Mouse (Mus musculus): ENCODE data around the gene Arl10.
A peak's percentile ranks its signal among the peaks of the same experiment; 100 is the strongest.

Arl10 gene

DNA sequence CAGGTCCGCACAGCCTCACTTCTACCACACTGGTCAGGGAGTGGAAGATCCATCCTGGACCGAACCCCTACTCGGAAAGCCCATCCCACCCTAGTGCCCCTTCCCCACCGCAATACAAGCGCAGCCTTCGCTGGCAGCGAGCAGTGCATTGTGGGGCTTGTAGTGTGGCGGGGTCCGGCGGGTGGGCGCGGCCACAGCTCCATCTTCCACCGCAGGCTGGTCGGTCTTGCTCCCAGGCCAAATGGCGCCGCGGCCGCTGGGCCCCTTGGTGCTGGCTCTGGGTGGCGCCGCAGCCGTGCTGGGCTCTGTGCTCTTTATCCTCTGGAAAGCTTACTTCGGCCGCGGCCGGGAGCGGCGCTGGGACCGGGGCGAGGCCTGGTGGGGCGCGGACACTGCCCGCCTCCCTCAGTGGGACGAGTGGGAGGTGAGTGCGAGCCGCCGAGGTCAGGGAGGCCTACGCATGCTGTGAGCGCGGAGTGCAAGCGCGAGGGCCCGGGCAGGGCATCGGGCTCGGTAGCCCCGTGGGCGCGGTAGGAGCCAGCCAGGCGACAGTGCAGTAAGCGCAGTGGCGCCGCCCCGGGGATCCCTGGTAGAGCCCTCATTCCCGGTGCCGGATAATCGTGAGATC, at the start of gene Arl10:
Arl10 (plus strand) TSS at position 162 of the 628 bp plus-strand sequence.
- no peak for DNase-seq (ENCODE audit: low read depth, low spot score)

- no peak for DNase-seq (ENCODE audit: low read depth, low spot score)
Observed at GRCm38 (mm10) chr13:54527140-54527539, 47.7 kb upstream of the Arl10 start.

GRCm38 (mm10) chr13:54532134-54532533, 42.7 kb upstream of the Arl10 start:
- no peak for DNase-seq (ENCODE audit: low read depth, low spot score)

GRCm38 (mm10) chr13:54548036-54548435, 26.8 kb upstream of the Arl10 start:
- no peak for DNase-seq (ENCODE audit: low read depth, low spot score)

- DNase-seq (ENCODE audit: low read depth, low spot score) = no peak
Observed at GRCm38 (mm10) chr13:54556176-54556575, 18.6 kb upstream of the Arl10 start.

GRCm38 (mm10) chr13:54556796-54557195, 18.0 kb upstream of the Arl10 start:
- DNase-seq (ENCODE audit: low read depth, low spot score) = peak; percentile 89

DNA sequence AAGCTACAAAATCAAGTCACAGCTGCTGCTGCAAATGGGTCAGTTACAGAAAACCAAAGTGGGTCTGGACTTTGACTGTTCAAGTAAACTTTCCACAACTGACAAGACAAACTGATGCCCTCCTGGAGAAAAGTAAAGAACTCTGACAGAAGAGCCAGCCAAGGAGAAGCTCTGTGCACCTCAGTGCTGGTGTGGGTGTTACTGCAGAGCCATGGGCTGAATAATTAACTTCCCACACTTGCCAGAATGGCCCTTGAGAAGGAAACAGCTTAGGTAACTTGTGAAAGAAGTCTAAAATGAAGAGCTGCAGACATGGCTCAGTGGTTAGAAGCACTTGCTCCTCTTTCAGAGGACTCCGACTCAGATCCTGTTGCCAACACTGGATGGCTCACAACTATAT, 17.2 kb upstream of the Arl10 start:
- DNase-seq (ENCODE audit: low read depth, low spot score) = no peak

DNA sequence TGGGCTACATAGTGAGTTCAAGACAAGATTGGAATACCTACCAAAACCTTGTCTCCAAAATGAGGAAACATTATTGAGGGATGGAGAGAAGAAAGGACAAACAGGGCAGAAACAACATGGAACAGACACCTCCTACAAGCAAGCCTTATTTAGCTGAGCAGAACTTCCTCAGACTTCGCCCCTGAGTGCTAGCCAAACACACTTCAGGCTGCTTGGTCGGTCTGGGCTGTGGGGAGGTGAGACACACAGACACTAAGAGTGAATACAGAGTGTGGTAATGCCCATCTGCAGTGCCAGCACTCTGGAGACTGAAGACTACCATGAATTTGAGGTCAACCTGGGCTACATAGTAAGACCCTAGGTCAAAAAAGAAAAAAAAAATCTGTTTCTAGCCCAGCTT, 15.2 kb upstream of the Arl10 start:
- no peak for DNase-seq (ENCODE audit: low read depth, low spot score)

GRCm38 (mm10) chr13:54560608-54561007, 14.2 kb upstream of the Arl10 start:
- no peak for DNase-seq (ENCODE audit: low read depth, low spot score)

GRCm38 (mm10) chr13:54562562-54562961, 12.3 kb upstream of the Arl10 start:
- DNase-seq (ENCODE audit: low read depth, low spot score) = peak; percentile 81

DNA sequence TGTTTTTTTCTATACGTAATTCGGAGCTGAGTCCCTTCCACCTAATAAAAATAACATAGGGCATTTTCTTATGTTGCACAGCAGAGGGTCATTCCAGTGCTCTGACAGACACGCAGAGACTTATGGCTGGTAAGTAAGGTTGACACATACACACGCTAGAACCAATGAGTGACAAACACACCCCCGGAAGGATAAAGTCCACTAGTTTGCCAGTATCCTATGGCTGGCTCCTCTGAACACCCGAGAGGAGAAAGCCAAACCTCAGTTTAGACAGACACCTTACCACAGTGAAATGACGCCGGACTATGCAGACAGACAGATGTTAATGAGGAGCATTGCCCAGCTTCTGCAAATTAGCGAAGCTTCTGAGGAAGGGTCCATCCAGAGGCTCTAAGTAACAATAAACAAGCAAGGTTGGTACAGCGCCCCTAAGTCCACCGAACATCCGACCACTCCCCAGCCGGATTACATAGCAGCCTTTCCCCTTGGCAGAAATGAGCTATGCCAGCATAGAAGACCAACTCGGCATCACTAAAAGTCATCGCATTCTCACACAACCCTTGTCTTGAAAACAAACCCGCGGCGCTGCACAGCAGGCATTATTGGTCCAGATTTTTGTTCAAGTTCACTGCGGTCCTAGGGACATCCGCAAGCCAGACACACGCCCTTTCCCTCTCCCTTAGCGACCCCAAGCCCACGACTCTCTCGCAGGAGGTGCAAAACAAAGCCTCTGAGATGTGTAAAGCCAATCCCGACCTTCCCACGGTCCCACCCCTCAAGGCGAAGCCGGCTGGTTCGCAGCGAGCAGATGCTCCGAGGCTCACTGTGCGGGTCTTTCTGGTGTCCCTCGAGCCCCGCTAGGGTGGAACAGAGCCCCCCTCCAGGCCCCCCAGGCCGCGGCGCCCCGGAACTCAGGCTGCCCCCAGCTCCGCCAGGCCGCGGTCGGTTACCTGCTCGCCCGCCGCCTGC, 10.3 kb upstream of the Arl10 start:
- DNase-seq (ENCODE audit: low read depth, low spot score) = no peak

DNA sequence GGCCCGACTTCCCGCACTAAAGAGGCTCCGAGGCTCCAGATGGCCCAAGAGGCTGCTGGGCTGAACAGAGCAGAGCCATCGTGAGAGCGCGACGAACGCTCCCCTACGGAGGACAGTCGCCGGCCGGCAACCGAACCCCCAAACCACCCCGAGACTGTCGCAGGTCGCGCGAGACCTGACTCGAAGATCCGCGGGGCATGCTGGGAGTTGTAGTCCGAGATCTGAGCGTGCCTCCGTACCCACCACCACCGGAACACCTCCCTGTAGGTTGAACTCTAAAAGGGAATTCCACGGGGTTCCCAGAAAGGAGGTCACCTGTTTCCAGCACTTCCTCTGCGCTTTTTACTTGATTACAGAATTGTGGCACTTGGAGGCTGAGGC, 9.6 kb upstream of the Arl10 start, which contains the start of gene 4833439L19Rik:
4833439L19Rik (minus strand) TSS at position 235 of the 381 bp plus-strand sequence.
- peak; percentile 93 for DNase-seq (ENCODE audit: low read depth, low spot score)

DNA sequence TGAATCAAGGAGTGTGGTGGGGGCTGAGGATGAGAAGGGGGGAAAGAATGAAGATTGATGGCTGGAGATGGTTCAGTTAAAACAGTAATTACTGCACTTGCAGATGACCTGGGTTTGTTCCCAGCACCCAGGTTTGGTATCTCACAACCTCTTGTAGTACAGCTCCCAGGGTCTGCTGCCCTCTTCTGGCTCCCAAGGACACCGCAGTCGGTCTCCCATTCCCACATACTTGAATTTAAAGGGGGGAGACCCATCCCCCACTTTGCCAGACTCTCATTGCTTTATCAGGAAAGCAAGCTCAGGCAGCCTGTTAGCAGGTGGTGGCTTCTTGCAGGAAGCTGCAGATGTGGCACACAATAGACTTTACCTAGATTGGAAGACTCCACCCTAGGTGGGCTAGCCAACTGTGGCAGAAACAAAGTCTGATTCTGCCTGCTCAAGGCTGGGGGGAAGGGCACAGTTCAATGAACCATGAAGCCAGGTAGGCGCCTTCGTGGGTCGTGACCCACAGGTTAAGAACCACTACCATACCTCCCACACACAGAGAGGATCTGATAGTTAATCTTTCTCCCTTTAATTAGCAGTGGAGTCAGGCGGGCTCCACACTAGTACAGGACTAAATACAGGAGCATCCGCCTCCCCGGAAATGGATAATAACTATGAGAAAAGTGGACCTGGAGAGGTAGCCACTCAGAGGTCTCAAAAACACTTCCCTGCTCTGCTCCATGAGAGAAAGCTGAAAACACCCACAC, 9.0 kb upstream of the Arl10 start:
- no peak for DNase-seq (ENCODE audit: low read depth, low spot score)

DNA sequence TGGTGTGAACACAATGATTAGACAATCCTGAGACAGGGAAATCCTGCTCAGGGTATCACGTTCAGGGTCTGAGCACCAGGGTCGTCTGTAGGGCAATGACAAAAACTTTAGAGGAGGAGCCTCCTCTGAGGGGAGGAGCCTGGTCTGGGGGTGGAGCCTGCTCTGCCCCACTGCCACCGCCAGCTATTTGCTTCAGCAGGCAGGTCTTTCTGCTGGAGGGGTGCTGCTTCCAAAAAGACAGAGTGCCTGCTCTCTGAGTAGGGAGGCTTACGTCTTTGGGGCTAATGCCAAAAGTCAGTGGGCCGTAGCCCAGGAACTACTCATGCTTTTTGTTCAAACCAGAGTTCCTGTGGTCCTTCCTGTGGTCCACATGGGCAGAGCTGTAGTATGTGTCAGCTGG, 6.4 kb upstream of the Arl10 start:
- DNase-seq (ENCODE audit: low read depth, low spot score) = no peak

DNA sequence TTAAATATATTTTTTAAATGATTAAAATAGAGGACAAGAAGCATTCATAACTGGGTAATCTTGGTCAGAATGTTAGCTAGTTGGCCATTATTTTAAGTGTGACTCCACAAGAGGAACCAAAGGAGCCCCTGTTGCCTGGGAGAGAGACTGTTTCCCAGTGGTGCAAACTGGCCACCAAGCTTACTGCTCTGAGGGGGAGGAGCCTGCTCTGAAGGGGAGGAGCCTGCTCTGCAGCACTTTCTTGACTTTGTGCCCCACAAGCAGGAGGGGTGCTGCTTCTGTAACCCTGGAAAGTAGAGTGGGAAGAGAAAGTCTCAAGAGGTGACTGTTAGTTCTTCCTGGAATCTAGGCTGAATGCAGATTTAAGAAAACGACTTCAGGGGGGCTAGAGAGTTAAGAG, 5.5 kb upstream of the Arl10 start:
- no peak for DNase-seq (ENCODE audit: low read depth, low spot score)

GRCm38 (mm10) chr13:54570736-54571135, 4.1 kb upstream of the Arl10 start:
- no peak for DNase-seq (ENCODE audit: low read depth, low spot score)

- no peak for DNase-seq (ENCODE audit: low read depth, low spot score)
Observed at GRCm38 (mm10) chr13:54571637-54572036, 3.2 kb upstream of the Arl10 start.

- DNase-seq (ENCODE audit: low read depth, low spot score) = no peak
Observed at GRCm38 (mm10) chr13:54572621-54573020, 2.2 kb upstream of the Arl10 start.

GRCm38 (mm10) chr13:54575489-54575888, 674 bp downstream of the Arl10 start:
- no peak for DNase-seq (ENCODE audit: low read depth, low spot score)

- DNase-seq (ENCODE audit: low read depth, low spot score) = no peak
Observed at GRCm38 (mm10) chr13:54577652-54578507, 3.1 kb downstream of the Arl10 start.

- DNase-seq (ENCODE audit: low read depth, low spot score) = no peak
Observed at GRCm38 (mm10) chr13:54581385-54581784, 6.6 kb downstream of the Arl10 start.
